Mouse (Mus musculus) ES-Bruce4 (cell line): ENCODE results near the gene Mrps2.

Experiments
- CTCF ChIP-seq: IDR thresholded peaks from one replicate; pipeline ENCODE4 v1.8.1; 2011; ENCODE audit warnings: low read depth, low read length
- EP300 ChIP-seq: IDR thresholded peaks from 2 replicates; pipeline ENCODE4 v1.6.1; 2011; ENCODE audit warnings: low read depth, low read length; ENCODE audit not compliant: insufficient read depth
- POLR2A ChIP-seq: IDR thresholded peaks from one replicate; pipeline ENCODE4 v1.8.1; 2011; ENCODE audit warnings: low read length; ENCODE audit not compliant: insufficient read depth

DNA sequence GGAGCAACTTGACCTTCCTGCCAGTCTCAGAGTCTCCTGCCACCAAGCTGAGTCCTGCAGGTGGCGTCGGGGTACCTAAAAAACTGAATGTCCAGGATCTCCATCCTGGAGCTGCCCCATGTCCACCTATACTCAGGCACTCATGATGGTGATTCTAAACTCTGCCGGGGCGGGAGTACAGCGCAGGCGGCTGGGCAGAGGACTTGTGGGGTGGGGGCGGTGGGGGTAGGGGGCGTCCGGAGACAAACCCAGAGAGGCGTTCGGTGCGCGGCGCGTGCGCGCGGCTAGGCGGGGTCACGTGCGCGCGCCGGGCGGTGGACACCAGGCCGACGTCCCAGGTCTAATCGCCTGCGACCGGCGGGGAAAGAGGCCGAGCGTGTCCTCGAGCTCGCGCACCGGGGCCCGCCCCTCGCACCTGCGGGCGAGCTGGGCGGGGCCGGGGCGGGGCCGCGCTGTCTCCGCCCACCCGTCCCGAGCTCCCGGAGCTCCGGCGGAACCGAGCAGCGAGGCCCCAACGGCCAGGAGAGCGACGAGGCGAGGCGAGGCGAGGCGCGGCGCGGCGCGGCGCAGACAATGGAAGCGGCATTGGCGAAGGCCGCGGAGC, 45.0 kb downstream of the Mrps2 start, which contains the start of gene Ralgds:
- TF ChIP-seq CTCF (no peak), POLR2A (no peak), EP300 (no peak)
